Mouse (Mus musculus): ENCODE results near the gene Bbof1. TPM values are rescaled to one million over a fixed set of nuclear protein-coding genes. Genes with fewer than 3 reads are reported as not detected.

Bbof1 gene
- 4.0 TPM for polyA plus RNA-seq (2017; shearing (Covaris generic))

DNA sequence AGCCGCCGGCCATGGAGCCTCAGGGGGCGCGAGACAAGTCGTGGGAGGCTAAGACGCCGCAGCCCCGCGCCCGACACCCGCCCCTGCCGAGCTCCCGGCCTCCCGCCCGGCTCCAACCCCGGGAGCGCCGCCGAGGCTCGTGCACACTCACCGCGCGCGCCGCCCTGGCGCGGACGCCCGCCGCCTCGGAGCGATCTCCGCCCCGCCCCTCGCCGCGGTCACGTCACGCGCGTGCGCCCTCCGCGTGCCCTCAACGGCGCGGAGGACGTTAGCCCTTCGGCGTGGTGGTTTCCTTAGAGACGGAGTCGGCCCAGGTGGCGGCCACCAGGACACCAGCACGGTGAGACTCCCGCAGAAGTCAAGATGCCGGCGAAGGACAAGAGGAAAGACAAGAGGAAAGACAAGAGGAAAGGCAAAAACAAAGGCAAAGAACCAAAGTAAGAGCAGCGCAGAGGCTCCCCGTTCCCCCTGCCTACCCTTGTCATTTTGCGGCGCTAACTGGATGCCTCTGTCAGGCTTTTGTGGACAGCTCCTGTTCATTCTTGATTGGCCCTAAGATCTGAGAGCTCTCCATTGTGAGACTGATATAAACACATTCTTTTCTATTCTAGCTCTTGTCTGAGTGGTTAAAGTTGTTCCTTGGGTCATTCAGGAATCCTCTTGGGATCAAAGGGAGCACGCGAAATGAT is at the start of gene Bbof1, which contains the start of gene Entpd5:
TSS of gene Bbof1 (plus strand) at position 253 of the 689 bp plus-strand sequence.
TSS of gene Entpd5 (minus strand) at position 211 of the 689 bp plus-strand sequence.

DNA sequence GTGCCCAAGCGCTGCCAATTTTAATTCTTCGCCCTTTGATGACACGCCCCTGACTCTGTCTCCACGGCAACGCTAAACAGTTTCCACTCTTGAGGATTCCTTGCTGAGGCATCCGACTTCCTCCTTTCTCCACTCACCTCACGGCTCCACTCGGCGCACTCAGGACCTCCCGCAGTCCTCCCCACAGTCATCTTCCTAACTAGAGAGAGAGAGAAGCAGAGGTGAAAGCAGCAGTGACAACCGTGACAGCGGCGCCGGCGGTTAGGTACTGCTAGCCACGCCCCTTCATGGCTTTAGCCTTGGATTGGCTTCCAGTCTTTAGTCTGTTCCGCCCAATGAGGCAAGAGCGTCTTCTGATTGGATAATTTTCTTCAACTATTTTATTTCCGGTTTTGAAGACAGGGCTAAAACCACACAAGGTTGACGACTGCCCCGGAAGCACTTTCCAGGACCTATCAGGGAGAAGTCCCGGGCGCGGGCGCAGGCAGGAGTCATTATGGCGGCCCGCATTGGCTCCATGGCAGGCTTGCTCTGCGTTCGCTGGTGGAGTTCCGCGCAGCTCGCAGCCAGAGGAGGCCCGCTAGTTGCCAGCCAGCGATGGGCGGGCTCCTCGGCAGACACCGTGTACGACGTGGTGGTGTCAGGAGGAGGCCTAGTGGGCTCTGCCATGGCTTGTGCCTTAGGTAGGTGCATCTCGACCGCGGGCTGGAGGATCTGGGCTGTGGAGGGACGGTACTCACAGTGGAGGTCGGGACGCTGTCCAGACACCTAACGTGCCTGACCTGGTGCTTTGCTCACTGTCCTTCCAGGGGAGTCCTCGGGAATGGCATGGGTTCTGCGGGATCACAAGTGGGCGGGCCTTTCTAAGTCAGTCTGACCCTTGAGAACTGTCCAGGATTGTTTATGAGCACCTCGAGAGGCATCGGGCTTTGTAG is 47.0 kb upstream of the Bbof1 start, which contains the start of the genes Coq6 and Fam161b:
TSS of gene Coq6 (plus strand) at position 103 of the 935 bp plus-strand sequence.
TSS of gene Fam161b (minus strand) at position 279 of the 935 bp plus-strand sequence.

DNA sequence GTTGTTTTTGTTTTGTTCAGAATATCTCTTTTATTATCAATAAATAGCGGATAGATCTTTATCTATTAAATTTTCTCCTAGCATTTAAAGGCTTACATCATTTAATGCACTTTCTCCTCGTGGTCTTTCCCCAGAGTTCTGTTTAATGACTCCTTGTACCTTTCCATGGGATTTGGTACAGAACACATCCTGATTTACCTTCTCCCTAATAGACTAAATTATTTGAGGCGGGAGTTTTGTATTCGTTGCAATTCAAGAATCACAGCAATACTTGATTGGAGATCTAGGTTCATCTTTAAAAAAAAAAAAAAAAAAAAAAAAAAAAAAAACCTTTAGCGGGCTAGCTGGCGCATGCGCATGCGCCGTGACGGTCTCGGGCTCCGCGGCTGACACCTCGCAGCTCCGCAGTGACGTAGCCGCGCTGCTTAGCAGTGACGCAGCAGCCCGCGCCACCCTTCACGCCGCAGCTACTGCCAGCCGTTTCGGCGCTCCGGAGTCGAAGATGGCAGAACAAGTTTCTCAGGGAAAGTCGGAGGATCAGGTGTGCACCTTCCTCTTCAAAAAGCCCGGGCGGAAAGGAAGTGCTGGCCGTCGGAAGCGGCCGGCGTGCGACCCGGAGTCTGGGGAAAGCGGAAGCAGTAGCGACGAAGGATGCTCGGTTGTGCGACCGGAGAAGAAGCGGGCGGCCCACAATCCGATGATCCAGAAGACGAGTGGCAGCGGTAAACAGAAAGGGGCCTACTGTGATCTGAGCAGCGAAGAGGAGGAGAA is 8.1 kb downstream of the Bbof1 start, which contains the start of gene Rnf113a2:
TSS of gene Rnf113a2 (plus strand) at position 363 of the 771 bp plus-strand sequence.

DNA sequence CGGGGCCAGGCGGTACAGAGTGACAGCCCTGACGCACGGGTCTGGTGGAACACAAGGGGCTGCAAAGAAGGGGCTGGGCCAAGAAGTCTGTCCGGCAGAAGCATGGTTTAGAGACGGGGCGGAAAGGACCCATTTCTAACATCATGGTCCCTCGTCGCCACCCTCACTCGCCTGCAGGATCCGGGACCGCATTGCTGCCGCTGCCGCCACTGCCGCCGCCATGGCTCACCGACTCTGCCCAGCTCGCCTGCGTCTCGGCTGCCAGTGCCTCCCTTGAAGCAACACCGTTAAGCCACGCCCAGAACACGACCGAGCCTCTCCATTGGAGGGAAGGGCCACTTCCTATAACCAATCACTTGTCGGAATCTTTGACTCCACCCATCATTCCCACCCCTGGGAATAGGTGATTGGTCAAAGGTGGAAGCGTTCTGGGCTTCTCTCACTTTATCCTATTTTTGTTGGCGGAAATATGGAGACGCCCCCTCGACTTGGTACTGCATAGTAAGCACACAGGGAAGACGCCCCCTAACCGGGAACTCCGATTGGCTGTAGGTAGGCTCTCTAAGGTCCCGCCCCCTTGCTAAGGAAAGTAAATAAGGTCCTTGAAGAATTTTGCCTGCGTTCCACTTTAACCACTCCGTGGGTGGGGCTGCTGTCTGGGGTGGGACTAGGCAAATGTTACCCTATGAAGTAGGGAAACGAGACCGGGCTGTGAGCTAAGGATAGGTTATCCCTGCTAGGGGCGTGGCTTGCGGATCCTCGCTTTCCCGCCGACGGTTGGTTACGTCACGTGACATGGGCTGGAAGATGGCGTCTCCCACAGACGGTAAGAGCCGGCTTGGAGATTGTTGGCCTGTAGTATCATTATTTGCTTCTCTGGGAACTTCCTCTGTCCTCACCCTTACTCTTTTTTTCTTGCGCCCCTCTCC is 42.1 kb downstream of the Bbof1 start, which contains the start of the genes Aldh6a1 and Lin52:
TSS of gene Aldh6a1 (minus strand) at position 287 of the 929 bp plus-strand sequence.
TSS of gene Lin52 (plus strand) at position 705 of the 929 bp plus-strand sequence.

Other genes with a start within 250 kb of the Bbof1 start
- gene Elmsan1, start 190.2 kb upstream of the Bbof1 start, polyA plus RNA-seq (2017; shearing (Covaris generic)), result 144 TPM
- 19.5 TPM for gene Ptgr2, start 123.8 kb upstream of the Bbof1 start, polyA plus RNA-seq (2017; shearing (Covaris generic))
- gene Zfp410, start 92.2 kb upstream of the Bbof1 start, polyA plus RNA-seq (2017; shearing (Covaris generic)), result 66.2 TPM
- 16.0 TPM for gene Coq6, start 47.4 kb upstream of the Bbof1 start, polyA plus RNA-seq (2017; shearing (Covaris generic))
- gene Fam161b, start 47.2 kb upstream of the Bbof1 start, polyA plus RNA-seq (2017; shearing (Covaris generic)), result 2.5 TPM
- gene Entpd5, start within 50 bp of the Bbof1 start, polyA plus RNA-seq (2017; shearing (Covaris generic)), result 77.1 TPM
- 38.4 TPM for gene Rnf113a2, start 8.1 kb downstream of the Bbof1 start, polyA plus RNA-seq (2017; shearing (Covaris generic))
- gene Aldh6a1, start 41.9 kb downstream of the Bbof1 start, polyA plus RNA-seq (2017; shearing (Covaris generic)), result 9.6 TPM
- 26.8 TPM for gene Lin52, start 42.4 kb downstream of the Bbof1 start, polyA plus RNA-seq (2017; shearing (Covaris generic))
- not detected for gene Vsx2, start 160.7 kb downstream of the Bbof1 start, polyA plus RNA-seq (2017; shearing (Covaris generic))
- gene Abcd4, start 208.3 kb downstream of the Bbof1 start, polyA plus RNA-seq (2017; shearing (Covaris generic)), result 12.9 TPM
- 0.24 TPM for gene Vrtn, start 231.9 kb downstream of the Bbof1 start, polyA plus RNA-seq (2017; shearing (Covaris generic))